Mouse (Mus musculus) limb, embryonic 11.5 days (tissue): ENCODE results near the gene Casz1. TPM values are rescaled to one million over a fixed set of nuclear protein-coding genes. Genes with fewer than 3 reads are reported as not detected.
A peak's percentile ranks its signal among the peaks of the same experiment; 100 is the strongest.

Experiments used
- ATAC-seq: fragments of 200-750 bp; cut with Nextera tagmentation; 2 replicates; pipeline ENCODE4 v1.8.0; 2017; ENCODE audit warnings: low read depth; ENCODE audit not compliant: insufficient number of reproducible peaks, low FRiP score, low TSS enrichment
- DNase-seq: peaks from one replicate; pipeline ENCODE4 v3.0.0-alpha.2; 2015; ENCODE audit warnings: low spot score
- H3K27ac ChIP-seq: fragments of 300-500 bp; sonication (generic); replicated peaks from 2 replicates; pipeline ENCODE4 v1.5.1; 2014; ENCODE audit warnings: low read depth, mild to moderate bottlenecking, low read length
- H3K27me3 ChIP-seq: fragments of 300-500 bp; sonication (generic); 2 replicates; pipeline ENCODE4 v1.6.1; 2014; ENCODE audit warnings: mild to moderate bottlenecking, low read length, mixed read lengths; ENCODE audit not compliant: control insufficient read depth, insufficient read depth
- H3K36me3 ChIP-seq: fragments of 300-500 bp; sonication (generic); 2 replicates; pipeline ENCODE4 v1.6.1; 2014; ENCODE audit warnings: mild to moderate bottlenecking, low read length, moderate library complexity, mixed read lengths; ENCODE audit not compliant: control insufficient read depth, insufficient read depth
- H3K4me1 ChIP-seq: fragments of 300-500 bp; sonication (generic); 2 replicates; pipeline ENCODE4 v1.6.1; 2014; ENCODE audit warnings: low read length, mixed read lengths; ENCODE audit not compliant: control insufficient read depth, insufficient read depth
- H3K4me2 ChIP-seq: fragments of 300-500 bp; sonication (generic); 2 replicates; pipeline ENCODE4 v1.6.1; 2014; ENCODE audit warnings: low read depth, mild to moderate bottlenecking, moderate library complexity; ENCODE audit not compliant: severe bottlenecking
- H3K4me3 ChIP-seq: fragments of 300-500 bp; sonication (generic); 2 replicates; pipeline ENCODE4 v1.5.1; 2014; ENCODE audit warnings: low read depth, low read length
- H3K9ac ChIP-seq: fragments of 300-500 bp; sonication (generic); 2 replicates; pipeline ENCODE4 v1.6.1; 2014; ENCODE audit warnings: mild to moderate bottlenecking, low read length
- H3K9me3 ChIP-seq: fragments of 300-500 bp; sonication (generic); 2 replicates; pipeline ENCODE4 v1.6.1; 2016; ENCODE audit warnings: low read length; ENCODE audit not compliant: control insufficient read depth
- WGBS: fragments of 180-500 bp; shearing (Covaris S2); extraction: QIAGEN DNeasy Blood & Tissue Kit; methylation state at CpG from one replicate; pipeline ENCODE4 v1.1.7; 2014; 5-methylcytosine and 5-hydroxymethylcytosine counted together
- polyA plus RNA-seq: library from polyadenylated mRNA; unstranded; fragments of >200 nt; fragmentation: Nextera tagmentation; extraction: Ambion mirVana; gene quantifications from 2 replicates; pipeline ENCODE4 v1.2.1, GENCODE M21; 2014

Gene Casz1
- 1.5 and 1.6 TPM in 2 replicates for polyA plus RNA-seq

DNA sequence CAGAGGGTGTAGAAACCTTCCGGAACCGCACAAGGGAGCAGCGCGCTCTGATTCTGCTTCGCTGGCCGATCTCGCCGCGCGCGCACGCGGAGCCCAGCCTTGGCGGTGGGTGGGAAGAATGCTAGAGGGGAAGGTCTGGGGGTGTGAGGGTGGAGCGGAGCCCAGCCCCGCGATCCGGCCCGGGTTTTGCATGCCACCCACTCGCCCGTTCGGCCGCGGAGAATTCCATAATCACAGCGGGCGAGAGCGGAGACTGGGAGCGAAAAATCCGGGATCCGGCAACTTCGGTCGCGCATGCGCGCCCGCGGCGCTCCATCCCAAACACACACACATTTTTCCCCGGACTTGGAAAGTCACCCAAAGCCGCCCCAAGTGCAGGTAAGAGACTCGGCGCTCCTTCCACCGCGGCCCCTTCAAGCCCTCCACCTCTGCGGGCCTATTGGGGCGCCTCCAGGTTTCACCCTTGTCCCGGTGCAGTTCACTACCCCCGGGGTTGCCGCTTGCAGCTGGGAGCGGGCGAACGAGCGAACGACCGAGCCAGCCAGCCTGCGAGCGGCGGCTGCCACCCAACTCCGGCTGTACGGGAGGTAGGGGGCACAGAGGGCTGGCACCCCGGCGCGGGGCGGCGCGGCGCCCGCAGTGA lies at the start of gene Casz1:
Gene Casz1, plus strand, starts transcription at position 293 of the 643 bp plus-strand sequence.
- WGBS: under 1% methylated on average over 68 of the region's 68 CpGs
- H3K27ac ChIP-seq: 0 out of 2 replicates have a peak within 1 kb of the TSS, but pooled peaks have one; percentile 8
- H3K36me3 ChIP-seq: no peaks in the 10 kb centered on the region
- ATAC-seq (peak; percentile 65), DNase-seq (peak; percentile 95)
- H3K4me2 ChIP-seq: peak within 1 kb of the TSS; percentile 100
- no peaks in the 10 kb centered on the region for H3K9me3 ChIP-seq
- peak within 1 kb of the TSS; percentile 50 for H3K9ac ChIP-seq
- H3K27me3 ChIP-seq: peaks cover 32% of the 10 kb centered on the region
- peaks cover 27% of the 10 kb centered on the region for H3K4me1 ChIP-seq
- H3K4me3 ChIP-seq: peak within 1 kb of the TSS; percentile 61

DNA sequence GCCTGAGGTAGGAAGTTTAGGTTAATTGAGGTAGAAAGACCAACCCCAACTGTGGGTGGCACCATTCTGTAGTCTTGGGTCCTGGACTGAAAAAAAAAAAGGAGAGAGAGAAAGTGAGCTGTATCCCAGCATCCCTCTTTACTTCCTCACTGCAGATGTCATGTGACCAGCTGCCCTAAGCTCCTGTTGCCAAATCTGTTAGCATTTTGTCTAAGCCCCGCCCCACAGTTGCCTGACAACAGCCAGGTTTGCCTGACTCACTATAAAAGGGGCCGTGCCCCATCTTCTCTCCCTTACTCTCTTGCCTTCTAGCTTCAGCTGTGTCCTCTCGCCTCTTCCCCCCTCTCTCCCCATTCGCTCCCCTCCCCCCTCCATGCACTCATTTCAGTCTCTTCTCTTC lies 45.4 kb upstream of the Casz1 start:
- ATAC-seq: no peak
- Histone ChIP-seq H3K36me3 (no peaks in the 10 kb centered on the region), H3K4me3 (no peak overlapping the region), H3K4me1 (peaks cover 3% of the 10 kb centered on the region), H3K9me3 (no peaks in the 10 kb centered on the region), H3K9ac (no peak overlapping the region), H3K4me2 (no peak overlapping the region), H3K27ac (no peak overlapping the region), H3K27me3 (no peaks in the 10 kb centered on the region)
- no peak for DNase-seq
- WGBS: 44% methylated on average over 4 of the region's 4 CpGs

DNA sequence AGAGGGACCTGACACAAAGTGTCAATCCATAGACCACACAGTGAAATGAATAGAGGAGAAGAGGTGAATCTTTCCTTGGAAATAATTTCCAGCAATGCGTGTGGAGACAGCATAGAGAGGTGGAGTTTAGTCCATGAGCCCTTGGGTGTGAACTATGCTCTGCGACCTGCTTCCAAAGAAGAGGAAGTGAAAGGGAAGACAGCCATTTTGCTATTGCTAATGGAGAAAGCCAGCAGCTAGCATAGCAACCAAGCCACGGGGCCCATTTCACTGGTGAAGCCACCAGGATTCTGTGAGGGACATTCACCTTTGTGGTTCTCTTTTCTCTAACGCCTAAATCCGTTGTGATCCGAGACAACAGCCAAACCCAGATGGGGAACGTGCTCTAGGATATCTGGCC lies 44.1 kb upstream of the Casz1 start:
- DNase-seq: no peak
- Histone ChIP-seq H3K9ac (no peak overlapping the region), H3K36me3 (no peaks in the 10 kb centered on the region), H3K4me3 (no peak overlapping the region), H3K27me3 (no peaks in the 10 kb centered on the region), H3K9me3 (no peaks in the 10 kb centered on the region), H3K4me2 (no peak overlapping the region), H3K4me1 (peaks cover 3% of the 10 kb centered on the region; the same call in 1 of the 2 replicates), H3K27ac (no peak overlapping the region)
- WGBS: 84% methylated on average over 7 of the region's 7 CpGs
- ATAC-seq: no peak

DNA sequence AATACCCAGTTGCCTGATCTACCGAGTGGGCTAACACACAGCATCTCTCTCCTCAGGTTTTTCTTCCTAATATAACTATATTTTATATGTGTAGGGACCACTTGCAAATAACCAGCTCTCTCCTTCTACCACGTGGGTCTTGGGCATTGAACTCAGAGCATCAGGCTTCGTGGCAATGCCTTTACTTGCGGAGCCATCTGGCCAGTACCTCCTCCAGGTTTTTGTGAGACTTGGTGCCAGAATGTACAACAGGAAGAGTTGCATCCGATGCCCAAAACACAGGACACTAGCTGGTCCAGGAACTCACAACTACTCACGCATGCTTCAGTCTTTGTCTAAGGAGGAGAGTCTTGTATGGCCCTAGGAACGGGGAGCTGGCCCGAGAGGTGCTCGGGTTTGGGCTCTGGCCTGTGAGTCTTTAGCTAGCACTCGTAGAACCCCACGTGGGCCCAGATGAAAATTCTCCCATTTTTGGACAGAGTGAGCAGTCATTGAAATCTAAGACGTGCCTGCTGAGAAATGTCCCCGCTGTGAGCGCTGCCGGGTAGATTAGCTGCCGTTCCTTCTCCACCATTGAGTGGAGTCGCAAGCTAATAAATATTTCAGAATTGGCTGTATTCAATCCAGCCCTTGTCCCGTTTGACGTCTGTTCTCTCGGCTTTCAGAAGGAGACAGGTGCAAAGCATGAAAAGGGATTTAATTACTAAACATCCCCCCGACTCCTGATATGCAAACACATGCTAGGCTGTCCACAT lies 38.0 kb upstream of the Casz1 start:
- no peak for DNase-seq
- Histone ChIP-seq H3K4me3 (no peak overlapping the region), H3K36me3 (no peaks in the 10 kb centered on the region), H3K9me3 (no peaks in the 10 kb centered on the region), H3K4me2 (no peak overlapping the region), H3K9ac (no peak overlapping the region), H3K27me3 (peaks cover 5% of the 10 kb centered on the region), H3K4me1 (peaks cover 15% of the 10 kb centered on the region), H3K27ac (no peak overlapping the region)
- 65% methylated on average over 21 of the region's 21 CpGs for WGBS
- ATAC-seq: no peak

DNA sequence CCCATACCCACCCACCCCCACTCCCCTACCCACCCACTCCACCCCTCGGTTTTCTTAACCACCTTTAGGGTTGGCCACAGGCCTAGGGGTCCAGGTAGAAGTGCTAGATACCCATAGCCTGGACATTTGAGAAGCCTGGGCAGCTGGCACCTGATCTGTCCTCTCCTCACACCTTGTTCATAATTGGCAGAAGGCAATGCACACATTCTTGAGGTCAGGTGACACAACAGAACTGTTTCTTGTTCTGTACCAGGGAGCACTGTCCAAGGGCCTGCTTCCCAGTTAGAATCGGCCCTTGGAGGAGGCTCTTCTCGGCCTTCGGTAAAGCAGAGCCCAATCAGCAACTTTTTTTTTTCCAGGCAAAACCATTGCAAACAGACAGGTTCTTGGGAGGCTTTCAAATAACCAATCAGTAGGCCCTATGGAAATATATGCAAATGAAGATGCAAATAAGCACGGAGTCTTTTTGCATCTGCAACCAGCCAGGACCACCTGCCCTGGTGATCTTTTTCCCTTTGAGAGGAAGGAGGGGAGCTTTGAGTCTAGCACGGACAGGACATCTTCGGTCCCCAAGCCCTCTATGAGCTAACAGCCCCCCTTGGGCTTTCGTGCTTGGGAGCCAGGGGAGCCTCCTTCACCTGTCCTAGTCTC lies 36.4 kb upstream of the Casz1 start:
- Histone ChIP-seq H3K4me3 (no peak overlapping the region), H3K9me3 (no peaks in the 10 kb centered on the region), H3K27ac (no peak overlapping the region), H3K36me3 (no peaks in the 10 kb centered on the region), H3K9ac (no peak overlapping the region), H3K4me1 (peaks cover 19% of the 10 kb centered on the region), H3K27me3 (peaks cover 20% of the 10 kb centered on the region), H3K4me2 (no peak overlapping the region)
- 38% methylated on average over 8 of the region's 8 CpGs for WGBS
- ATAC-seq (no peak), DNase-seq (no peak)

DNA sequence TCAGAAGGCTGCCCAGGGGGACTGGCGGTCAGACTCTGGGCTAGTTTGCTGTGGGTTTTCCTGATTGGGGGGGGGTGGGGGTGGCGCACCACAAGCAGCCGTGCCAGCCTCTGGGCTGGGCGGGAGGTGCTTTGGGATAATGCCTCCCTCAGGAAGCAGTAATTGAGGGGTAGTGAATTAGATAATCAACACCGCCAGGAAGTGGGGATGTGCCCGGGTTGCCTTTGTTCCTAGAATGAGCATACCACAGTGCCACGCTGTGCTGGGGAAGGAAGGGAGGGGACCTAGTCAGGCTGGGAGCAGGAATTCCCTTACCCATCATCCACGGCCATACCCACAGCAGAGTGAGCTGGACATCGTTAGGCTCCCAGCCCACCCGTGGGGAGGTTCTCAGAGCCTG lies 35.6 kb upstream of the Casz1 start:
- Histone ChIP-seq H3K36me3 (no peaks in the 10 kb centered on the region), H3K4me3 (no peak overlapping the region), H3K9me3 (no peaks in the 10 kb centered on the region), H3K4me1 (peaks cover 19% of the 10 kb centered on the region), H3K27me3 (peaks cover 24% of the 10 kb centered on the region), H3K4me2 (no peak overlapping the region), H3K27ac (no peak overlapping the region), H3K9ac (no peak overlapping the region)
- 74% methylated on average over 10 of the region's 10 CpGs for WGBS
- ATAC-seq (no peak), DNase-seq (no peak)

DNA sequence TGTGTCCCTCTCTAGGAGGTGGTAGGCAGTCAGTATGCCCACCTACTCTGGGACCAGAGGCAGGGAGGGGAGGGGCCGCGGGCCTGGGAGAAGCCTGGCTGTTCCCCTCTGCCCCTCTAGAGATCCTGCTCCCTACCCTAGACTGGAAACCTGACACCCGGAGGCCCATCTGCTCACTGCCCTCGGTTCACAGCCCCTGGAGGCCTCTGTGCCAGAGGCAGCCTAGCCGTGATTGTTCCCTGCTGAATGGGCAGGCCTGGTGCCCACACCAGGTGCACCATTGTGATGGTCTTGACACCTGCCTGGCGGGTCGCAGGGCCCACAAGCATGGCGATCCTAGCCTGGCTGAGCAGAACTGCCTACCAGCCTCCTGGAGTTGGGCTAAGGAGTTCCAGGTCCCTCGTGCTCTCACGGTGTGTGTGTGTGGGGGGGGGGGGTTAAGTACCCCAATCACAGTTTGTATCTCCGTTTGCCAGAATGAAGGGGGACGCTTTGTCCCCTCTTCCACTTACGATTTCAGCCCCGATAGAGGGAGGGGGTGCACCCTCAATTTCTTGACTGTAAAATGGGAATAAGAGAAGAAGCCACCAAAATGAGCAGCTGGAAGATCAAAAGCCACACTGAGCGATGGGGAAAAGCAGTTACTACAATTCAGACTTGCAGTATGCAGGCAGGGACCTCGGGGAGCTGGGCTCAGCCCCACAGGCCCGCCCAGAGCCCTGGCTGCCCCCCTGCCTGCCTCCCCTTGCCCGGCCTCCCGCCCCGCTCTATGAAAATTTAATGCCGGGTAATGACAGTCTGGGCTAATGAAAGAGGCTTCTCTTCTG lies 33.4 kb upstream of the Casz1 start:
- Histone ChIP-seq H3K36me3 (no peaks in the 10 kb centered on the region), H3K4me1 (peaks cover 16% of the 10 kb centered on the region), H3K27me3 (peaks cover 24% of the 10 kb centered on the region), H3K27ac (no peak overlapping the region), H3K9me3 (no peaks in the 10 kb centered on the region), H3K4me2 (peak overlapping the region; percentile 31; the same call in 1 of the 2 replicates), H3K4me3 (no peak overlapping the region), H3K9ac (no peak overlapping the region)
- DNase-seq (peak; percentile 74), ATAC-seq (peak; percentile 45; the same call in 1 of the 2 replicates)
- WGBS: under 1% methylated on average over 21 of the region's 21 CpGs

DNA sequence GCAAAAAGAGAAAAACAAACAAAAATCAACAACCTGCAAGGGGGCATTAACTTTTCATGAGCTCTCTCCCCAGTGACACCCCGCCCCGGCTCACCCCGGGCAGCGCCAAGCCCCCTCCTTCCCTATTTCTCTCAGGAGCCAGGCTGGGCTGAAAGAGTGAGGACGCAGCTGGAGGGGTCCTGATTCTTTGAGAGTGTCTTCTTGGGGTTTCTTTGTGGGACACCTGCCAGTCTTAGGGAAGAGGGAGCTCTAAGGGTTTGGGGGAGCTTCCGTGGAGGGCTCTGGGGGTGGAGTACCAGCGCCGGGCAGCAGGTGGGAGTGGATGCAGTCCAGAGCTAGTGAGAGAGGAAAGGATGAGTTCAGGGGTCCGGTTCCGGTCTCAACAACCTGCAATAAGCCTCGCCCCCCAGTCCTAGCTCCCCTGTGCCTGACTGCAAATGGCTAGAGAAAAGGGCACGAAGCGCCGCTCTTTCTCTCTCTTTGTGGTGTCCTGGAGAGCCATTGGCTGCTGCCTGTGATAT lies 32.8 kb upstream of the Casz1 start:
- Histone ChIP-seq H3K4me1 (peaks cover 14% of the 10 kb centered on the region), H3K36me3 (no peaks in the 10 kb centered on the region), H3K27ac (no peak overlapping the region), H3K9me3 (no peaks in the 10 kb centered on the region), H3K9ac (no peak overlapping the region), H3K27me3 (peaks cover 24% of the 10 kb centered on the region), H3K4me3 (no peak overlapping the region), H3K4me2 (peak overlapping the region; percentile 31)
- no peak for DNase-seq
- no peak for ATAC-seq
- 5% methylated on average over 14 of the region's 14 CpGs for WGBS
